Mouse (Mus musculus): ENCODE results near the gene Bglap. TPM values are rescaled to one million over a fixed set of nuclear protein-coding genes. Genes with fewer than 3 reads are reported as not detected.
A peak's percentile ranks its signal among the peaks of the same experiment; 100 is the strongest.

Gene Bglap
- polyA plus RNA-seq, 1 experiment from 2014 or later: not detected

DNA sequence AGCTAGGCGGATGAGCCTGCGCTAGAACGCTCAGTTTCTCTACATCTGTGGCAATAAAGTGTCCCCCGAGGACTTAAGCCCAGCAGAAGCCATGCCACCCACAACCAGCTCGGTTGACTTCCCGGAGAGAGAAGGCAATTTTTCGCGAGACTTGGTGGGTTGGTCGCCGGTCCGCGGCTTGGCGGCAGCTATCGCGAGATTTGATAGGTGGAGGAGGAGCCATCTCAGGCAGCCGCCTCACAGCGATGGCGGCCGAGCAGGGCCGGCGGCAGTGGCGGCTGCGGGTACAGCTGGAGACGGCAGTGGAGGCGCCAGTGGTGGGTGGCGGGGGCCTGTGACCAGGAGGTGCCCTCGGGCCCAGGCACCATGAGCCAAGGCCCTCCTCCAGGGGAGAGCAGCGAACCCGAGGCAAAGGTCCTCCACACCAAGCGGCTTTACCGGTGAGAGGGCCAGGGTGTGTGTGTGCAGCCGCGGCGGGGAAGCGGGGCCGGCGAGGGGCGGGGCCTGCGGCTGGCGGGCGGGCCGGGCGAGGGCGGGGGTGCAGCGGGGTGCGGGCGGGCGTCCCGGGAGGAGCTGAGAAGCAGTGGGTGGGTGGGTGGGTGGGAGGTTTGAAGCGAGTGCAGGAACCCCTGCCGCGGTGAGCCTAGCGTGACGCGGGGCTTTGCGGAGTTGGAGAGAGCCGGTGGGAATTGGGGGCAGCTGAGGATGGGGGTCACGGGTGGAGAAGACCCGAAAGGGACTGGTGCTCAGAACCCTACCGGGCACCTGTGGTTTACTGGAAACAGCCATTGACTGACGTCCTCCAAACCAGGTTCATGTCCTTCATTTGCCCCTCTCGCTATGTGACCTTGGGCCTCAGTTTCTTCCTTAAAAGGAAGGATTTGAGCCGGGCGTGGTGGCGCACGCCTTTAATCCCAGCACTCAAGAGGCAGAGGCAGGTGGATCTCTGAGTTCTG lies 47.9 kb downstream of the Bglap start, which contains the start of the genes Tmem79 and Smg5:
TSS of gene Tmem79 (minus strand) at position 91 of the 956 bp plus-strand sequence.
TSS of gene Smg5 (plus strand) at position 203 of the 956 bp plus-strand sequence.
- peak; percentile 86 for ATAC-seq
- no peaks in the 10 kb centered on the region for H3K36me3 ChIP-seq (ENCODE audit: control insufficient read depth, insufficient read depth, low read length)
- peak within 1 kb of the TSS; percentile 93 for H3K9ac ChIP-seq (ENCODE audit: low read depth, low read length)
- peak within 1 kb of the TSS; percentile 90 for H3K4me3 ChIP-seq (ENCODE audit: low read length)
- H3K27ac ChIP-seq (ENCODE audit: low read length): peak within 1 kb of the TSS; percentile 94
- H3K4me2 ChIP-seq (ENCODE audit: low read depth, low read length): peak within 1 kb of the TSS; percentile 62
- H3K4me1 ChIP-seq (ENCODE audit: control insufficient read depth, insufficient read depth, low read length): peaks cover 10% of the 10 kb centered on the region
- H3K9me3 ChIP-seq (ENCODE audit: control insufficient read depth, low read length): no peaks in the 10 kb centered on the region
- H3K27me3 ChIP-seq (replicated peaks; ENCODE audit: control insufficient read depth, insufficient read depth, low read length): no peaks in the 10 kb centered on the region
- WGBS: 2% methylated on average over 47 of the region's 66 CpGs

DNA sequence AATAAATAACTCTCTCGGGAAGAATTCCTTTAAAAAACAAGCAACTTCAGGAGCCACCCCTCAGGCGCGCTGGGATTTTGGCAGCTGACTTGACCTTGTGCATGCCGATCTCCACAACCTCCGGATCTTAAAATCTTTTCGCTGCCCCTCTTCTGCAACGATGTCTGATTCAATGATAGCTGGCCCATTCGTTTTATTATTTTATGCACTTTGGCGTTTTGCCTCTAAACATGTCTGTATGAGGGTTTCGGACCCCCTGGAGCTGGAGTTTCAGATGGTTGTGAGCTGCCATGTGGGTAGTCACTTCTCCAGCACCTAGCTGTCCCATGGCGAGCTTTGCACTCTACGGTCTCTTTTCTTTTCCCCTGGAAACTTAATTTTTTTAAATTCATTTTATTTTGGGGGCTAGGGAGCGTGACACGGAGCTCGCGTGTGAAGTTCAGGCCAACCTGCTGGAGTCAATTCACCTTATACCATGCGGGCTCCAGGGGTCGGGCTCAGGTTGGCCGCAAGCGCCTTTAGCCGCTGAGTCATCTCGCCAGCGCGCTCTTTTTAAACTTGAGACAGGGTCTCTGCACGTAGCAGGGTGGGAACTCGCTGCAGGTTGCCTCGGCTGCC lies 48.7 kb downstream of the Bglap start:
- peak overlapping the region; percentile 90 for H3K27ac ChIP-seq (ENCODE audit: low read length)
- H3K9ac ChIP-seq (ENCODE audit: low read depth, low read length): peak overlapping the region; percentile 93
- peak overlapping the region; percentile 90 for H3K4me3 ChIP-seq (ENCODE audit: low read length)
- H3K27me3 ChIP-seq (replicated peaks; ENCODE audit: control insufficient read depth, insufficient read depth, low read length): no peaks in the 10 kb centered on the region
- H3K9me3 ChIP-seq (ENCODE audit: control insufficient read depth, low read length): no peaks in the 10 kb centered on the region
- no peaks in the 10 kb centered on the region for H3K36me3 ChIP-seq (ENCODE audit: control insufficient read depth, insufficient read depth, low read length)
- H3K4me2 ChIP-seq (ENCODE audit: low read depth, low read length): peak overlapping the region; percentile 62
- 1% methylated on average over 27 of the region's 27 CpGs for WGBS
- peaks cover 10% of the 10 kb centered on the region for H3K4me1 ChIP-seq (ENCODE audit: control insufficient read depth, insufficient read depth, low read length)
- peak; percentile 37 for ATAC-seq

DNA sequence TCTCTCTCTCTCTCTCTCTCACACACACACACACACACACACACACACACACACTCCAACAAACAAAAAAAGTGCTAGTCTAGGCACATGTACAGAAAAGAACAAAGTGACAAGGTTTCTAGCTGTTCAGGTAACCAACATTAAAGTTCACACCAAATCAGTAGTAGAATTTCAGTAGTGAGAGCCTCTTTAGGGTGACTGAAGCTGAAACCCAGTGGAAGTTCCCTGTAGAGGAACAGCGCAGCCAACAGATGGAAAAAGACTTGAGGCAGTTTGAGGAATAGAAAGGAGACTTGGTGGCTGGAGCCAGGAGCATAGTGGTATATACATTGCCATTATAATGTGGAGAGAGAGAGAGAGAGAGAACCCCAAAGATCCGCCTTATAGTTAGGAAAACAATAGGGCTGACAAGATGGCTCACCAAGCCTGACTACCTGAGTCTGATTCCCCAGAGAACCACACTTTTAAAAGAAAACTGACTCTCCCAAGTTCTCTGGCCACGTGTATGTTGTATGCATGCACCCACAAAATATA lies 49.3 kb downstream of the Bglap start:
- Histone ChIP-seq H3K9me3 (ENCODE audit: control insufficient read depth, low read length) (no peaks in the 10 kb centered on the region), H3K36me3 (ENCODE audit: control insufficient read depth, insufficient read depth, low read length) (no peaks in the 10 kb centered on the region), H3K27ac (ENCODE audit: low read length) (peak overlapping the region; percentile 90), H3K9ac (ENCODE audit: low read depth, low read length) (peak overlapping the region; percentile 93), H3K4me1 (ENCODE audit: control insufficient read depth, insufficient read depth, low read length) (peaks cover 10% of the 10 kb centered on the region), H3K27me3 (replicated peaks; ENCODE audit: control insufficient read depth, insufficient read depth, low read length) (no peaks in the 10 kb centered on the region), H3K4me3 (ENCODE audit: low read length) (peak overlapping the region; percentile 90), H3K4me2 (ENCODE audit: low read depth, low read length) (peak overlapping the region; percentile 62)
- ATAC-seq: no peak
- 30% methylated on average over 3 of the region's 3 CpGs for WGBS

DNA sequence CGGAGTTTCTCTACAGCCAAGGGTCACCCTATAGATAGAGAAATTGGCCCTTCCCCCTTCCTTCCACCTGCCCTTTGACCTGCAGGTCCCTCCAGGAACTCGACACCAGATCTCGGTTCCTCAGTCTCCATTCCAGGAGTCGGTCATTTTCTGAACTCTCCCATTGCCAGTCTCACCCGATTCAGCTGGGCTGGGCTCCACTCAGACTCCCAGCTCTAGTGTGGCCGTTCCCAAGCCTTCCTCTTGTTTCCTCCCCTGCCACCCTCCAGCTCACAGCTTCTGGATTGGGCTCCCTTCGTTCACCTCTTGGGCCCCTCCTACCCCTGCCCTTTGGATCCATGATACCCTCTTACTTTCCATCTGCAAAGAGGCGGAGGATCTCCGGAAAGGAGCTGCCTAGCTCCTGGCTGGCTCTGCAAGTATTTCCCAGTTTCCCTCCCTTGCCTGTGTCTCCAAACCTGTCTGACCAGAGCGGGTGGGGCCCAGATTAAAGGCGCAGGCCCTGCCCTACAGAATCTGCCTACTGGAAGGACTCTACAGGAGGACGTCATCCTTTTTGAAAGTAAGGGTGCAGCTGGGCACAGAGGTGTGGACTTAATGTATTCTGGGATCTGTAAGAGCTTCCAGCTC lies 50.1 kb downstream of the Bglap start:
- H3K9ac ChIP-seq (ENCODE audit: low read depth, low read length): peak overlapping the region; percentile 93
- WGBS: 38% methylated on average over 12 of the region's 12 CpGs
- H3K36me3 ChIP-seq (ENCODE audit: control insufficient read depth, insufficient read depth, low read length): 0 out of 2 replicates have a peak, but pooled peaks cover 2% of the 10 kb centered on the region
- H3K9me3 ChIP-seq (ENCODE audit: control insufficient read depth, low read length): no peaks in the 10 kb centered on the region
- H3K4me1 ChIP-seq (ENCODE audit: control insufficient read depth, insufficient read depth, low read length): peaks cover 10% of the 10 kb centered on the region
- no peaks in the 10 kb centered on the region for H3K27me3 ChIP-seq (replicated peaks; ENCODE audit: control insufficient read depth, insufficient read depth, low read length)
- peak; percentile 79 for ATAC-seq
- H3K4me3 ChIP-seq (ENCODE audit: low read length): peak overlapping the region; percentile 90
- peak overlapping the region; percentile 62 for H3K4me2 ChIP-seq (ENCODE audit: low read depth, low read length)
- peak overlapping the region; percentile 90 for H3K27ac ChIP-seq (ENCODE audit: low read length)

Other genes with a start within 250 kb of the Bglap start
- 13.7 and 23.2 TPM in 2 replicates for gene Mef2d, start 242.1 kb downstream of the Bglap start, polyA plus RNA-seq (2015; fragmentation: Nextera tagmentation; extraction: Ambion mirVana)
- gene Rhbg, start 129.8 kb downstream of the Bglap start, polyA plus RNA-seq (2015; fragmentation: Nextera tagmentation; extraction: Ambion mirVana): 0.69 and 1.3 TPM in 2 replicates
- 0.81 TPM in 1 of 2 replicates, not detected in the other for gene Gm38392, start 97.3 kb downstream of the Bglap start, polyA plus RNA-seq (2015; fragmentation: Nextera tagmentation; extraction: Ambion mirVana)
- 9.7 and 10.8 TPM in 2 replicates for gene Tsacc, start 87.5 kb downstream of the Bglap start, polyA plus RNA-seq (2015; fragmentation: Nextera tagmentation; extraction: Ambion mirVana)
- 470 and 510 TPM in 2 replicates for gene Cct3, start 87.3 kb downstream of the Bglap start, polyA plus RNA-seq (2015; fragmentation: Nextera tagmentation; extraction: Ambion mirVana)
- 365 and 416 TPM in 2 replicates for gene Glmp, start 59.4 kb downstream of the Bglap start, polyA plus RNA-seq (2015; fragmentation: Nextera tagmentation; extraction: Ambion mirVana)
- 23.8 and 29.4 TPM in 2 replicates for gene Tmem79, start 48.3 kb downstream of the Bglap start, polyA plus RNA-seq (2015; fragmentation: Nextera tagmentation; extraction: Ambion mirVana)
- 34.2 and 34.7 TPM in 2 replicates for gene Smg5, start 48.2 kb downstream of the Bglap start, polyA plus RNA-seq (2015; fragmentation: Nextera tagmentation; extraction: Ambion mirVana)
- gene Paqr6, start 19.9 kb downstream of the Bglap start, polyA plus RNA-seq (2015; fragmentation: Nextera tagmentation; extraction: Ambion mirVana): 4.4 and 5.1 TPM in 2 replicates
- 2.2 and 5.3 TPM in 2 replicates for gene Bglap3, start 11.7 kb downstream of the Bglap start, polyA plus RNA-seq (2015; fragmentation: Nextera tagmentation; extraction: Ambion mirVana)
- not detected in 2 replicates for gene Bglap2, start 5.8 kb downstream of the Bglap start, polyA plus RNA-seq (2015; fragmentation: Nextera tagmentation; extraction: Ambion mirVana)
- gene Pmf1, start 25.9 kb upstream of the Bglap start, polyA plus RNA-seq (2015; fragmentation: Nextera tagmentation; extraction: Ambion mirVana): 112 and 129 TPM in 2 replicates
- gene Slc25a44, start 40.7 kb upstream of the Bglap start, polyA plus RNA-seq (2015; fragmentation: Nextera tagmentation; extraction: Ambion mirVana): 20.4 and 21.8 TPM in 2 replicates
- 60.9 and 71.1 TPM in 2 replicates for gene Sema4a, start 76.7 kb upstream of the Bglap start, polyA plus RNA-seq (2015; fragmentation: Nextera tagmentation; extraction: Ambion mirVana)
- 126 and 127 TPM in 2 replicates for gene Lmna, start 125.5 kb upstream of the Bglap start, polyA plus RNA-seq (2015; fragmentation: Nextera tagmentation; extraction: Ambion mirVana)
- 6.5 and 7.3 TPM in 2 replicates for gene Mex3a, start 147.9 kb upstream of the Bglap start, polyA plus RNA-seq (2015; fragmentation: Nextera tagmentation; extraction: Ambion mirVana)
- 102 and 109 TPM in 2 replicates for gene Rab25, start 163.8 kb upstream of the Bglap start, polyA plus RNA-seq (2015; fragmentation: Nextera tagmentation; extraction: Ambion mirVana)
- 244 and 256 TPM in 2 replicates for gene Lamtor2, start 168.6 kb upstream of the Bglap start, polyA plus RNA-seq (2015; fragmentation: Nextera tagmentation; extraction: Ambion mirVana)
- 37.2 and 38.9 TPM in 2 replicates for gene Ubqln4, start 169.3 kb upstream of the Bglap start, polyA plus RNA-seq (2015; fragmentation: Nextera tagmentation; extraction: Ambion mirVana)
- 371 and 377 TPM in 2 replicates for gene Ssr2, start 191.4 kb upstream of the Bglap start, polyA plus RNA-seq (2015; fragmentation: Nextera tagmentation; extraction: Ambion mirVana)
- 41.5 and 43.7 TPM in 2 replicates for gene Arhgef2, start 221.5 kb upstream of the Bglap start, polyA plus RNA-seq (2015; fragmentation: Nextera tagmentation; extraction: Ambion mirVana)

Data from intestine, embryonic 16.5 days (tissue).